Mouse (Mus musculus): ENCODE measurements around the gene Nkx1-1.

DNA sequence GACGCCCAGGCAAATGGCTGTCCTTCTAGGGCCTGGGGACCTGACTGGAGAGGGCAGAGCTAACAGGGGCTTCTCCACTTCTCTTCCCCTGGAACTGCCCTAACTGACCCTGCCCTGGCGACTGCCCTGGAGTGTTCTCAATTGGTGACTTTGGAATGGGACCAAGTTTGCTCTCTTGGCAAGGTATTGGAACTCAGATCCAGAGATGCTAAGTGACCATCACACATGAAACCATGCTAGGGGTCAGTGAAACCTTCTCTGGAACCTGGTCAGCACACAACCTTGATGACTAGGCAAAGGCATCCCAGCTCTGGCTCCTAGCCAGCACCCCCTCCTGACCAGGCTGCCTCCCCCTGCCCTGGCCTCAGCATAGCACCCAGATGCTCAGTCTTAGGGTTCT, 25.3 kb upstream of the Nkx1-1 start:
- TF ChIP-seq CTCF (IDR thresholded peaks at IDR 0.05; ENCODE audit: low read depth, low read length) = no peak
- no peak for TF ChIP-seq POLR2A (IDR thresholded peaks at IDR 0.05; ENCODE audit: borderline replicate concordance, low read depth, low read length)
